In the genomic region with DNA sequence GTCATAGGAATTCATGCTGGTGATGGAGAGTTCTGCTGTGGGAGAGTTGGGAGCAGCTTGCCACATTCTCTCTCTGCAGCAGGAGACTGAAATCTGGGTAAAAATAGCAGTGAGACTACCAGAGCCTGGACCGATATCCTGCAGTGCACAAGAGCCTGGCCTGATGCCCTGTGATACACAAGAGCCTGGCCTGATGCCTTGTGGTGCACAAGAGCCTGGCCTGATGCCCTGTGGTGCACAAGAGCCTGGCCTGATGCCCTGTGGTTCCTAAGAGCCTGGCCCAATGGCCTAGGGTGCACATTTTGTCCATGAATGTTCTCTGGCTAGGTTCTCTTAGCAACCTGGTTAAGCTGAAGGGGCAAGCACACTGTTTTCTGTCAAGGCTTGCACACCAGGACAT, we compare ENCODE assay signal across 9 mouse cellular contexts.
DNase-seq lines count a peak whose midpoint lies in the region; ATAC-seq and TF ChIP-seq lines count a peak whose summit lies in the region.
"Had no signal": no experiment of that assay in that cellular context is flagged by ENCODE, and none has a peak within 500 bp of the region (broad histone marks: within the 10 kb centered on the region; RNA-seq: fewer than 3 reads in every experiment).

No protein-coding gene starts in this region.

- peak; percentile 80 to 84 for DNase-seq in heart, adult 18-20 months
- peak; percentile 42 for DNase-seq in Patski (ENCODE audit: low read depth, low spot score)
- peak; percentile 47 to 54 for DNase-seq in frontal cortex, postnatal 10 days (ENCODE audit: low spot score in 2 of 2)
- DNase-seq in layer of hippocampus, postnatal 10 days (ENCODE audit: low spot score in 2 of 2), result peak; percentile 68 to 76
- peak; percentile 57 for DNase-seq in right cerebral cortex, postnatal 14 days

- no peak overlapping the region for H3K27ac ChIP-seq in heart, embryonic 11.5 days (ENCODE audit: low read depth, low read length)

- WGBS in heart, embryonic 11.5 days (ENCODE audit: insufficient replicate concordance), result 70% methylated on average over 1 of the region's 1 CpGs

- no peak overlapping the region for H3K4me3 ChIP-seq in heart, embryonic 11.5 days (ENCODE audit: low read depth, low read length)
- H3K4me3 ChIP-seq: megakaryocyte, embryonic 14.5 days had no signal

- no peaks in the 10 kb centered on the region for H3K9me3 ChIP-seq in heart, embryonic 11.5 days (replicated peaks; ENCODE audit: control insufficient read depth, low read length)
- H3K9me3 ChIP-seq: megakaryocyte, embryonic 14.5 days had no signal

- H3K4me2 ChIP-seq in heart, embryonic 11.5 days, result no peak overlapping the region

- H3K4me1 ChIP-seq in heart, embryonic 11.5 days (ENCODE audit: control insufficient read depth, insufficient read depth, low read length), result no peaks in the 10 kb centered on the region
- H3K4me1 ChIP-seq: megakaryocyte, embryonic 14.5 days had no signal

- ATAC-seq in heart, embryonic 11.5 days (replicated peaks; ENCODE audit: insufficient number of reproducible peaks, low FRiP score, low TSS enrichment), result no peak
- ATAC-seq in Patski, result no peak
- no peak for ATAC-seq in erythroblast, adult 5-6 weeks (replicated peaks; ENCODE audit: low FRiP score, poor library complexity, severe bottlenecking)
- ATAC-seq in erythroid progenitor cell, adult 5-6 weeks (replicated peaks; ENCODE audit: low FRiP score, poor library complexity, severe bottlenecking), result no peak

- CTCF ChIA-PET in Patski (lab: Charles Lee), result interaction anchor here (1.7 kb wide), 1 partner anchor 10 kb away, joined by 3 read pairs; no protein-coding TSS in a partner anchor

- no peak overlapping the region for H3K9ac ChIP-seq in heart, embryonic 11.5 days (ENCODE audit: low read depth, low read length)

- no peaks in the 10 kb centered on the region for H3K36me3 ChIP-seq in heart, embryonic 11.5 days (ENCODE audit: control insufficient read depth, insufficient read depth, low read length)

- POLR2A ChIA-PET in Patski (lab: Charles Lee), result no interaction called here

- H3K27me3 ChIP-seq in heart, embryonic 11.5 days (ENCODE audit: control insufficient read depth, insufficient read depth, low read length), result no peaks in the 10 kb centered on the region
- H3K27me3 ChIP-seq in Patski, result no peaks in the 10 kb centered on the region
- H3K27me3 ChIP-seq: megakaryocyte, embryonic 14.5 days had no signal

- in situ Hi-C loops in Patski (cut with MboI; ENCODE audit: low pct_unique_long_range_greater_than_20kb), result no loop called here

- TF ChIP-seq CTCF in Patski (IDR thresholded peaks at IDR 0.05), result no peak
